In genomic region chr7:141446374-141446773, GRCm38 (mm10) we compare ENCODE assay signal across 8 mouse cellular contexts. TPM values are rescaled to one million over a fixed set of nuclear protein-coding genes. Genes with fewer than 3 reads are reported as not detected.
A peak's percentile ranks its signal among the peaks of the same experiment; 100 is the strongest.
DNase-seq lines count a peak whose midpoint lies in the region; ATAC-seq and TF ChIP-seq lines count a peak whose summit lies in the region.
"Not testable (repeated sequence)": the region's sequence is repeated elsewhere in the genome, so short reads cannot be mapped to it uniquely, and the experiment has no call there.
"Had no signal": no experiment of that assay in that cellular context is flagged by ENCODE, and none has a peak within 500 bp of the region (broad histone marks: within the 10 kb centered on the region; RNA-seq: fewer than 3 reads in every experiment).

No protein-coding gene starts in this region.

- peak overlapping the region; percentile 80 for H3K4me2 ChIP-seq in forebrain, embryonic 13.5 days
- H3K4me2 ChIP-seq in heart, embryonic 14.5 days (ENCODE audit: low read length) = peak overlapping the region; percentile 91
- peak overlapping the region; percentile 95; the same call in 1 of the 2 replicates for H3K4me2 ChIP-seq in intestine, embryonic 14.5 days (ENCODE audit: low read length)
- peak overlapping the region; percentile 71 for H3K4me2 ChIP-seq in liver, embryonic 12.5 days
- H3K4me2 ChIP-seq in neural tube, embryonic 13.5 days = peak overlapping the region; percentile 88; the same call in 1 of the 2 replicates

- not testable (repeated sequence) for H3K9me3 ChIP-seq in forebrain, embryonic 13.5 days (replicated peaks); heart, embryonic 14.5 days (ENCODE audit: control insufficient read depth, low read length); intestine, embryonic 14.5 days (ENCODE audit: control insufficient read depth, low read length); liver, embryonic 12.5 days (replicated peaks); neural tube, embryonic 13.5 days

- peak overlapping the region; percentile 92; the same call in 1 of the 2 replicates for H3K27ac ChIP-seq in bone marrow macrophage, adult 2 months (ENCODE audit: insufficient read depth, low read depth, low read length)
- not testable (repeated sequence) for H3K27ac ChIP-seq in forebrain, embryonic 13.5 days; heart, embryonic 14.5 days (replicated peaks in 1 of 2; ENCODE audit: control insufficient read depth in 1 of 2, insufficient read depth in 1 of 2, low read depth in 2 of 2, low read length in 2 of 2); intestine, embryonic 14.5 days (ENCODE audit: low read depth); neural tube, embryonic 13.5 days (replicated peaks)
- peak overlapping the region; percentile 90; the same call in 1 of the 2 replicates for H3K27ac ChIP-seq in liver, embryonic 12.5 days
- H3K27ac ChIP-seq in macrophage = peak overlapping the region; percentile 96; the same call in 1 of the 2 replicates

- not testable (repeated sequence) for H3K9ac ChIP-seq in forebrain, embryonic 13.5 days; heart, embryonic 14.5 days (ENCODE audit: low read length); intestine, embryonic 14.5 days (ENCODE audit: low read length); liver, embryonic 12.5 days; neural tube, embryonic 13.5 days

- DNase-seq in intestine, embryonic 14.5 days (ENCODE audit: low spot score) = not testable (repeated sequence)

- WGBS in forebrain, embryonic 13.5 days = 83% methylated on average over 3 of the region's 3 CpGs
- WGBS in heart, embryonic 14.5 days = 79% methylated on average over 3 of the region's 3 CpGs
- WGBS in intestine, embryonic 14.5 days = 75% methylated on average over 3 of the region's 3 CpGs
- 53% methylated on average over 3 of the region's 3 CpGs for WGBS in liver, embryonic 12.5 days (ENCODE audit: insufficient replicate concordance)
- WGBS in macrophage (ENCODE audit: missing documents) = 93% methylated on average over 2 of the region's 3 CpGs
- WGBS in neural tube, embryonic 13.5 days = 86% methylated on average over 3 of the region's 3 CpGs

- not testable (repeated sequence) for TF ChIP-seq POLR2A in bone marrow macrophage, adult 2 months (IDR thresholded peaks at IDR 0.05; ENCODE audit: borderline replicate concordance, low read depth, low read length)

- H3K36me3 ChIP-seq in forebrain, embryonic 13.5 days (ENCODE audit: poor library complexity, severe bottlenecking) = peaks cover 32% of the 10 kb centered on the region
- peaks cover 33% of the 10 kb centered on the region for H3K36me3 ChIP-seq in heart, embryonic 14.5 days (ENCODE audit: control insufficient read depth, insufficient read depth, low read length)
- H3K36me3 ChIP-seq in intestine, embryonic 14.5 days (ENCODE audit: control insufficient read depth, insufficient read depth, low read length) = peaks cover 31% of the 10 kb centered on the region
- H3K36me3 ChIP-seq in liver, embryonic 12.5 days = peaks cover 49% of the 10 kb centered on the region
- H3K36me3 ChIP-seq in macrophage (ENCODE audit: inconsistent target) = not testable (repeated sequence)
- H3K36me3 ChIP-seq in neural tube, embryonic 13.5 days = peaks cover 30% of the 10 kb centered on the region

- H3K4me3 ChIP-seq in bone marrow macrophage, adult 2 months (ENCODE audit: insufficient read depth, low read length); forebrain, embryonic 13.5 days; heart, embryonic 14.5 days (ENCODE audit: control insufficient read depth in 1 of 2, insufficient read depth in 1 of 2, low read depth in 1 of 2, low read length in 2 of 2); intestine, embryonic 14.5 days (ENCODE audit: low read depth, low read length); macrophage (ENCODE audit: inconsistent target); neural tube, embryonic 13.5 days: not testable (repeated sequence)
- H3K4me3 ChIP-seq in liver, embryonic 12.5 days = peak overlapping the region; percentile 90; the same call in 1 of the 2 replicates

- not testable (repeated sequence) for ATAC-seq in forebrain, embryonic 13.5 days; heart, embryonic 14.5 days (ENCODE audit: insufficient number of reproducible peaks, insufficient read depth, low FRiP score, low read depth); intestine, embryonic 14.5 days (replicated peaks; ENCODE audit: low FRiP score, low TSS enrichment, low read depth); liver, embryonic 12.5 days; neural tube, embryonic 13.5 days (ENCODE audit: low read depth)

- not testable (repeated sequence) for H3K27me3 ChIP-seq in forebrain, embryonic 13.5 days; heart, embryonic 14.5 days (ENCODE audit: control insufficient read depth, insufficient read depth, low read length); intestine, embryonic 14.5 days (replicated peaks; ENCODE audit: control insufficient read depth, insufficient read depth, low read length); liver, embryonic 12.5 days (replicated peaks); neural tube, embryonic 13.5 days

- H3K4me1 ChIP-seq in bone marrow macrophage, adult 2 months (ENCODE audit: control insufficient read depth, insufficient read depth, low read length) = peaks cover 19% of the 10 kb centered on the region
- H3K4me1 ChIP-seq in forebrain, embryonic 13.5 days = peaks cover 40% of the 10 kb centered on the region
- peaks cover 21 to 23% of the 10 kb centered on the region in 2 experiments for H3K4me1 ChIP-seq in heart, embryonic 14.5 days (ENCODE audit: control insufficient read depth in 2 of 2, insufficient read depth in 2 of 2, low read length in 2 of 2)
- H3K4me1 ChIP-seq in intestine, embryonic 14.5 days (replicated peaks; ENCODE audit: control insufficient read depth, insufficient read depth, low read length) = peaks cover 22% of the 10 kb centered on the region
- peaks cover 76% of the 10 kb centered on the region for H3K4me1 ChIP-seq in liver, embryonic 12.5 days
- H3K4me1 ChIP-seq in neural tube, embryonic 13.5 days (replicated peaks) = peaks cover 42% of the 10 kb centered on the region

- peaks cover 36% of the 10 kb centered on the region for H3K79me2 ChIP-seq in macrophage (ENCODE audit: inconsistent target)

- not testable (repeated sequence) for TF ChIP-seq CTCF in bone marrow macrophage, adult 2 months (IDR thresholded peaks at IDR 0.05; ENCODE audit: low read depth, low read length)

RNA-seq across cellular contexts. Expression of gene Rplp2, which starts 0.8 kb away (rescaled TPM):
- 2,115 and 2,403 TPM in 2 replicates for polyA plus RNA-seq in bone marrow macrophage, adult 2 months (2012; ENCODE audit: insufficient read depth, insufficient read length, missing spikeins)
- polyA plus RNA-seq in forebrain, embryonic 13.5 days (2015; fragmentation: Nextera tagmentation; extraction: Ambion mirVana) = 939 and 1,119 TPM in 2 replicates
- 874 and 975 TPM in 2 replicates for polyA plus RNA-seq in heart, embryonic 14.5 days (2014; fragmentation: Nextera tagmentation; extraction: Ambion mirVana)
- polyA plus RNA-seq in intestine, embryonic 14.5 days (2014; fragmentation: Nextera tagmentation; extraction: Ambion mirVana) = 1,554 and 1,709 TPM in 2 replicates
- polyA plus RNA-seq in liver, embryonic 12.5 days (2016; fragmentation: Nextera tagmentation; extraction: Ambion mirVana) = 1,288 and 1,344 TPM in 2 replicates
- 100 to 1,000 TPM in 1 of 26 experiments, 10 to 100 TPM in 25; 28.7 to 167 (median 61.5) TPM for total RNA-seq in macrophage (2018; cell fraction: chromatin; rRNA removed)
- total RNA-seq in macrophage (2018; cell fraction: cytosol; rRNA removed) = 1,000 to 10,000 TPM in 13 of 26 experiments, 100 to 1,000 TPM in 13; 627 to 1,432 (median 968) TPM
- 100 to 1,000 TPM; 140 to 327 (median 222) TPM for total RNA-seq in macrophage (2018; cell fraction: nucleus; rRNA removed)
- 766 to 855 TPM (median 779 TPM) in 3 replicates for polyA plus RNA-seq in macrophage (2018)
- 769 and 771 TPM in 2 replicates for polyA plus RNA-seq in neural tube, embryonic 13.5 days (2015; fragmentation: Nextera tagmentation; extraction: Ambion mirVana)

RNA-seq across cellular contexts. Expression of gene Pidd1, which starts 2.5 kb away (rescaled TPM):
- 4.0 and 5.6 TPM in 2 replicates for polyA plus RNA-seq in bone marrow macrophage, adult 2 months (2012; ENCODE audit: insufficient read depth, insufficient read length, missing spikeins)
- 10.9 and 13.4 TPM in 2 replicates for polyA plus RNA-seq in forebrain, embryonic 13.5 days (2015; fragmentation: Nextera tagmentation; extraction: Ambion mirVana)
- 6.1 and 7.1 TPM in 2 replicates for polyA plus RNA-seq in heart, embryonic 14.5 days (2014; fragmentation: Nextera tagmentation; extraction: Ambion mirVana)
- 10.6 and 11.5 TPM in 2 replicates for polyA plus RNA-seq in intestine, embryonic 14.5 days (2014; fragmentation: Nextera tagmentation; extraction: Ambion mirVana)
- 17.3 and 17.7 TPM in 2 replicates for polyA plus RNA-seq in liver, embryonic 12.5 days (2016; fragmentation: Nextera tagmentation; extraction: Ambion mirVana)
- total RNA-seq in macrophage (2018; cell fraction: chromatin; rRNA removed) = 10 to 100 TPM in 10 of 26 experiments, 1 to 10 TPM in 15, under 1 TPM in 1; 0.95 to 19.7 (median 7.7) TPM
- total RNA-seq in macrophage (2018; cell fraction: cytosol; rRNA removed) = 1 to 10 TPM in 18 of 26 experiments, under 1 TPM in 8; 0.53 to 2.6 (median 1.2) TPM
- 10 to 100 TPM in 4 of 26 experiments, 1 to 10 TPM in 22; 1.3 to 35.6 (median 5.7) TPM for total RNA-seq in macrophage (2018; cell fraction: nucleus; rRNA removed)
- 1.5 to 4.4 TPM (median 1.7 TPM) in 3 replicates for polyA plus RNA-seq in macrophage (2018)
- polyA plus RNA-seq in neural tube, embryonic 13.5 days (2015; fragmentation: Nextera tagmentation; extraction: Ambion mirVana) = 3.8 and 3.9 TPM in 2 replicates

RNA-seq across cellular contexts. Expression of gene Pnpla2, which starts 8.6 kb away (rescaled TPM):
- polyA plus RNA-seq in bone marrow macrophage, adult 2 months (2012; ENCODE audit: insufficient read depth, insufficient read length, missing spikeins) = 92.9 and 94.0 TPM in 2 replicates
- 19.5 and 21.0 TPM in 2 replicates for polyA plus RNA-seq in forebrain, embryonic 13.5 days (2015; fragmentation: Nextera tagmentation; extraction: Ambion mirVana)
- polyA plus RNA-seq in heart, embryonic 14.5 days (2014; fragmentation: Nextera tagmentation; extraction: Ambion mirVana) = 48.7 and 49.0 TPM in 2 replicates
- polyA plus RNA-seq in intestine, embryonic 14.5 days (2014; fragmentation: Nextera tagmentation; extraction: Ambion mirVana) = 24.6 and 30.2 TPM in 2 replicates
- polyA plus RNA-seq in liver, embryonic 12.5 days (2016; fragmentation: Nextera tagmentation; extraction: Ambion mirVana) = 16.6 and 17.8 TPM in 2 replicates
- 10 to 100 TPM in 22 of 26 experiments, 1 to 10 TPM in 4; 7.5 to 38.7 (median 16.8) TPM for total RNA-seq in macrophage (2018; cell fraction: chromatin; rRNA removed)
- total RNA-seq in macrophage (2018; cell fraction: cytosol; rRNA removed) = 10 to 100 TPM; 37.7 to 80.6 (median 52.0) TPM
- 10 to 100 TPM; 15.5 to 44.6 (median 23.4) TPM for total RNA-seq in macrophage (2018; cell fraction: nucleus; rRNA removed)
- polyA plus RNA-seq in macrophage (2018) = 36.1 to 135 TPM (median 74.0 TPM) in 3 replicates
- 17.1 and 17.6 TPM in 2 replicates for polyA plus RNA-seq in neural tube, embryonic 13.5 days (2015; fragmentation: Nextera tagmentation; extraction: Ambion mirVana)

RNA-seq across cellular contexts. Expression of gene Slc25a22, which starts 8.7 kb away (rescaled TPM):
- polyA plus RNA-seq in bone marrow macrophage, adult 2 months (2012; ENCODE audit: insufficient read depth, insufficient read length, missing spikeins) = 21.4 and 24.8 TPM in 2 replicates
- 58.2 and 65.1 TPM in 2 replicates for polyA plus RNA-seq in forebrain, embryonic 13.5 days (2015; fragmentation: Nextera tagmentation; extraction: Ambion mirVana)
- 13.0 and 13.3 TPM in 2 replicates for polyA plus RNA-seq in heart, embryonic 14.5 days (2014; fragmentation: Nextera tagmentation; extraction: Ambion mirVana)
- 34.7 and 35.3 TPM in 2 replicates for polyA plus RNA-seq in intestine, embryonic 14.5 days (2014; fragmentation: Nextera tagmentation; extraction: Ambion mirVana)
- 26.0 and 27.1 TPM in 2 replicates for polyA plus RNA-seq in liver, embryonic 12.5 days (2016; fragmentation: Nextera tagmentation; extraction: Ambion mirVana)
- total RNA-seq in macrophage (2018; cell fraction: chromatin; rRNA removed) = 100 to 1,000 TPM in 14 of 26 experiments, 10 to 100 TPM in 12; 29.9 to 222 (median 122) TPM
- 10 to 100 TPM; 12.6 to 98.1 (median 37.0) TPM for total RNA-seq in macrophage (2018; cell fraction: cytosol; rRNA removed)
- 100 to 1,000 TPM in 11 of 26 experiments, 10 to 100 TPM in 15; 35.5 to 215 (median 86.3) TPM for total RNA-seq in macrophage (2018; cell fraction: nucleus; rRNA removed)
- 12.7 to 36.5 TPM (median 27.8 TPM) in 3 replicates for polyA plus RNA-seq in macrophage (2018)
- 59.6 and 66.7 TPM in 2 replicates for polyA plus RNA-seq in neural tube, embryonic 13.5 days (2015; fragmentation: Nextera tagmentation; extraction: Ambion mirVana)

RNA-seq across cellular contexts. Expression of gene Cracr2b, which starts 14.5 kb away (rescaled TPM):
- polyA plus RNA-seq in bone marrow macrophage, adult 2 months (2012; ENCODE audit: insufficient read depth, insufficient read length, missing spikeins) = 66.8 and 69.6 TPM in 2 replicates
- 3.2 and 6.0 TPM in 2 replicates for polyA plus RNA-seq in forebrain, embryonic 13.5 days (2015; fragmentation: Nextera tagmentation; extraction: Ambion mirVana)
- polyA plus RNA-seq in heart, embryonic 14.5 days (2014; fragmentation: Nextera tagmentation; extraction: Ambion mirVana) = 20.4 and 25.6 TPM in 2 replicates
- polyA plus RNA-seq in intestine, embryonic 14.5 days (2014; fragmentation: Nextera tagmentation; extraction: Ambion mirVana) = 13.8 and 14.0 TPM in 2 replicates
- polyA plus RNA-seq in liver, embryonic 12.5 days (2016; fragmentation: Nextera tagmentation; extraction: Ambion mirVana) = 3.7 and 5.8 TPM in 2 replicates
- 100 to 1,000 TPM in 3 of 26 experiments, 10 to 100 TPM in 16, 1 to 10 TPM in 7; 3.3 to 175 (median 28.4) TPM for total RNA-seq in macrophage (2018; cell fraction: chromatin; rRNA removed)
- 10 to 100 TPM in 14 of 26 experiments, 1 to 10 TPM in 12; 2.7 to 27.1 (median 10.4) TPM for total RNA-seq in macrophage (2018; cell fraction: cytosol; rRNA removed)
- 10 to 100 TPM in 17 of 26 experiments, 1 to 10 TPM in 9; 3.5 to 65.9 (median 13.5) TPM for total RNA-seq in macrophage (2018; cell fraction: nucleus; rRNA removed)
- polyA plus RNA-seq in macrophage (2018) = 15.7 to 22.0 TPM (median 19.0 TPM) in 3 replicates
- 5.3 and 9.8 TPM in 2 replicates for polyA plus RNA-seq in neural tube, embryonic 13.5 days (2015; fragmentation: Nextera tagmentation; extraction: Ambion mirVana)
- total RNA-seq: common myeloid progenitor, adult 5-6 weeks had no signal
